Mouse (Mus musculus): ENCODE results near the gene Ccdc88a.

Gene Ccdc88a

GRCm38 (mm10) chr11:29373396-29374273 is at the start of gene Ccdc88a:
Gene Ccdc88a (plus strand): TSS chr11:29373658.
- DNase-seq (ENCODE audit: low spot score) = peak; percentile 97

DNA sequence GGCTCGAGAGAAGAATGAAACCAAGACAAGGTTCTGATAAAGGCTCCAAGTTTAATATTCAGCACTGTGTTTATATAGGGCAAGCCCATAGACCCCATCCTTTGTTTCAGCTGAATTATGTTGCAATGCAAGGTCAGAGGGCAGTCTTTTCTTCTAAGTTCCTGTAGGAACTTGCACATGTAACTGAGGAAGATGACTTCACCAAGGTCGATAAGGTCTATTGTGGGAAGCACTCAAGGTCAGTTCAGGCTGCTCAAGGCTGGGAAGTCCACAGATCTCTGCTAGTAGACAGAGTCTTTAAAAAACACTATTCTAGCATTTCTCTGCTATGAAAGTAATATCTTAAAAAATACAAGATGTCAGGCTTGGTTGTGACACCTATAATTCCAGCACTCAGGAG is 38.0 kb upstream of the Ccdc88a start:
- DNase-seq (ENCODE audit: low spot score) = peak; percentile 6

DNA sequence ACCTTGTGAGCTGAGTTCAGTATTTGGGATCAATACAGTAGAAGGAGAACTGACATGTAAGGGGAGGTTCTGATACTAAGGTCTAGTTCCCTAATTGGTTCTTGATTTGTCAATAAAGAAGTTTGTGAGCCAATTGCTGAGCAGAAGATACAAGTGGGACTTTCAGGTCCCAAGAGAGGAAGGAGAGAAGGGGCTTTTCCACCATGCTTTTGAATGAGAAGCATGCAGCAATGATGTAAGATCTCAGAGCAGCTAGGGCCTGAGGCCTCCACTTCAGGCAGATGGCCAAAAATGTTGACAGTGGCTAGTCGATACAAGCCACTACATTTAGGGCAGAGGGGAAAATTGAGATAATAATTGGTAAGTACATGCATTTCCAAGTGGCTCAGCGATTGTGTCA is 32.2 kb upstream of the Ccdc88a start:
- DNase-seq (ENCODE audit: low spot score) = no peak

DNA sequence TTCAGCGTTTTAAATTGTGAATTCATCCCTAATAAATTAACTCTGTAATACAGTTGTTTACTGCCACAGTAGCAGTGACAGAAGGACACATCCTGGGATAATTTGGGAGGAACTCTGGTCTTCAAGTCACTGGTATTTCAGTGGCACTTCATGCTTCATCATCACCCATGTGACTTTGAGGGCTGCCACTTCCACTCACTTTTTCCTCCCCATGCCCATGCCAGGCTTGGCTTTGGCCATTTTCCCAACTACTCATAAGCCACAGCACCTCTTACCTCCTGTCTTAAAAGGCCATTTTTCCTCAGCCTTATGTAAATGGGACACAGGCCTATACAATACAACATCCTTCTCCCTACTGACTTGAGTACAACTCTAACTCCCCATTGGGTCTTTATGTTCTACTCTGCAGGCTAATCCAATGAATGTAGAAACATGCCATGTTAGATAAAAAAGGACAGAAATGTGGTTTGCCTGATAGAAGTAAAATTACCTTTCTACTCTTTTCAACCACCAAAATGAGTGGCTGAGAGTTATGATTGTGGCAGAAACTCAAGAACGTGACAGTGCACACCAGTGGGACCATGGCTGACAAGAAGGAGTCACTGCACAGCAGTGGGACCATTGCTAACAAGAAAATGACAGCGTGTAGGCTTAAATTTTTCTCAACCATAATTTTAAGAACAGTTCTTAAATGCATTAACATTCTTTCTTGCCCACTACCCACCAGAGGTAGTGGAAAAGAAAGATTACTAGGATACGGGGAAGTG is 28.4 kb upstream of the Ccdc88a start:
- DNase-seq (ENCODE audit: low spot score) = no peak

- no peak for DNase-seq (ENCODE audit: low spot score)
Measured at GRCm38 (mm10) chr11:29345673-29346286, 27.7 kb upstream of the Ccdc88a start.

DNA sequence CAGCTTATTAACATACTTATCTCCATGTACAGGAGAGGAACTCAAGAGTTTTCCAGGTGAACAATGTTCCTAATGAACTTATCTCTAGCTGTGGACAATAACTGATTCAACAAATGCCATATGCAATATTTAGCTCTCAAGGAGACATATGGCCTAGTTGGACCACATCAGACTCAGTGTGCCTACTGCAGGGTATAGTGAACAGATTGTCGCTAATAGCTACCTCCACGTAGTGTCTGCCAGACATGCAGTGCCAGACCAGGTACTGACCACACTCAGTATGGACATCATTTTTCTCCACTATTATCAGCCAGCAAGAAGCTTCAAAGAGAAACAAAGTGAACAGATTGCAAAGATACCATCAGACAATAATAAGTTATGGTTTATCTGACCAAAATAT is 22.6 kb upstream of the Ccdc88a start:
- DNase-seq (ENCODE audit: low spot score) = no peak

DNA sequence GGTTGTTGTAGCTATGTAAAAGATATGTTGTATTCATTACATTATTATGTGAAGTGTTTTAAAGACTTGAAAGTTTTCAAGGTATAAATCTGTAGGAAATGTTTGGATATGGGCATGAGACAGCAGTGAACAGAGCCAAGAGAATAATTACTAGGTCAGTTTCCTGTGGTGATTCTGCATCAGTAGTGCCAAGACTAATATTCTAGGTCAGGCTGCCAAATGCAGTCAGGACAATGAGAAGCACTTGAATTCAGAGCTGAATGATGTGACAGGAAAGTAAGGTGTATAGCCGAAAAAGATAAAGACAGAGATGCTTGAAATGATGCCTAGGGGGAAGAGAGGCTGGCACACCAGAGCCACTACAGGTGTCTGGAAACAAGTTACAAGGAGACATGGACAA is 21.2 kb upstream of the Ccdc88a start:
- no peak for DNase-seq (ENCODE audit: low spot score)

- DNase-seq (ENCODE audit: low spot score) = no peak
Measured at GRCm38 (mm10) chr11:29368161-29368560, 5.3 kb upstream of the Ccdc88a start.

GRCm38 (mm10) chr11:29373050-29373395 is 435 bp upstream of the Ccdc88a start:
- no peak for DNase-seq (ENCODE audit: low spot score)

DNA sequence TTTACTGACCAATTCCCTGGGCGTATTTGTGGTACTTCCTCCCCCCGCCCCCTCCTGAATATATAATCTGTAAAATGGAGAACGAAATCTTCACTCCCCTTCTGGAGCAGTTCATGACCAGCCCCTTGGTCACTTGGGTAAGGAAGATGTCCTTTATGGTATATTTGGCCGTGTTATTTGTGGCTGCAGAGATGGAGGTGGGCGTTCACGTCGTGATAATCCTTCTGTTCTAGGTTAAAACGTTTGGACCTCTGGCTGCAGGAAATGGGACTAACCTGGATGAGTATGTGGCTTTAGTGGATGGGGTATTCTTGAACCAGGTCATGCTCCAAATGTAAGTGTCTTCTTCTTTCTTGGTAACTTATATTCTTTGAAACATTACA is 807 bp downstream of the Ccdc88a start:
- DNase-seq (ENCODE audit: low spot score) = peak; percentile 5

DNA sequence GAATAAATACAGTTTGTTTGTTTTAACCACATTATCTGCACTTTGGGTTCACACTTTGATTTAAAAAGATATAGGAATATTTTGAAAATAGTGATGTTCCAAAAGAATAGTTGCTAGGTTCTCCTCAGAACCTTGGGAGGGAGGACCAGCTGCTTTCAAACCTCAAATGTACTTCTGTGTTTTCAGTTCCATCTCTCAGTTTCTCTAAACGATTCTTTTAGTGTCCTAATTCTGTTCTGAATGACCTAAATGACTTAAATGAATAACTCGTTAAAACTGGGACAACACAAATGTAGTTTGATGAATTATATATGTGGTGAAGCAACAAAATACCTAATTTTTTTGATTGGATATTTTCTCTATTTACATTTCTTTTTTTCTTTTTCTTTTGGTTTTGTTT is 3.2 kb downstream of the Ccdc88a start:
- DNase-seq (ENCODE audit: low spot score) = no peak

GRCm38 (mm10) chr11:29378751-29379150 is 5.3 kb downstream of the Ccdc88a start:
- DNase-seq (ENCODE audit: low spot score) = no peak

- DNase-seq (ENCODE audit: low spot score) = no peak
Measured at GRCm38 (mm10) chr11:29383493-29383892, 10.0 kb downstream of the Ccdc88a start.

DNA sequence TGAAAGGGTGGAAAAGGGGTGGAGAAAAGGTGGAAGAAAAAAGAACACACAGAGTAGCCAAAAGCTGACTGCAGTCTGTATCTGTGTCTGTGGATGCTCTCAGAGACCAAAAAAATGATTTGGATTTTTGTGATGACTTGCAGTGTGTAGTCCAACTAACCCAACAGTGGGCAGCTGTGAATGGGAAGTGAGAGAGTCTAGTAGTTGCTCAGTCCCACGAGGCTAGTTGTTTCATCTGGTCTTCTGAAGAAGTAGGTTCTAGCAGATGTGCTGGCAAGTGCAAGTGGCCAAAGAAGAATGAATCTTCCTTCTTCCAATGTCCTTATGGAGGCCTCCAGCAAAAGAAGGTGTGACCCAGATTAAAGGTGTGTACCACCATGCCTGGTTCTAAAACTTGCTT is 10.5 kb downstream of the Ccdc88a start:
- DNase-seq (ENCODE audit: low spot score) = no peak

DNA sequence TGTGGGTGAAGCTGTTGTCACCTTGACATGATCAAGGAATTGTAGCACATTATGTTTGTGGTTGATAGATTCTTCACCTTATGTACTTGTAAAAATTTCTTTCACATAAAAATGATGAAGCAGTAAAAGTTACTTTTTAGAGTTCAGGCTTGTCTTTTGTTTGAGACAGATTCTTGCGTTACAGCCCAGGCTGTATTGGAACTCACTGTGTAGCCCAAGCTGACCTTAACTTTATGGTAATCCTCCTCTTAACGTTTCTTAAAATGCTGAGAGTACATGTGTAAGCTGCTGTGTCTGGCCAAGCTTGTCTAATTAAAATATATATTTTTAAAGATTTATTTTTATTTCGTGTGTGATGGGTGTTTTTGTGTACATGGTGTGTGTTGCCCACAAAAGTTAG is 11.2 kb downstream of the Ccdc88a start:
- no peak for DNase-seq (ENCODE audit: low spot score)

DNA sequence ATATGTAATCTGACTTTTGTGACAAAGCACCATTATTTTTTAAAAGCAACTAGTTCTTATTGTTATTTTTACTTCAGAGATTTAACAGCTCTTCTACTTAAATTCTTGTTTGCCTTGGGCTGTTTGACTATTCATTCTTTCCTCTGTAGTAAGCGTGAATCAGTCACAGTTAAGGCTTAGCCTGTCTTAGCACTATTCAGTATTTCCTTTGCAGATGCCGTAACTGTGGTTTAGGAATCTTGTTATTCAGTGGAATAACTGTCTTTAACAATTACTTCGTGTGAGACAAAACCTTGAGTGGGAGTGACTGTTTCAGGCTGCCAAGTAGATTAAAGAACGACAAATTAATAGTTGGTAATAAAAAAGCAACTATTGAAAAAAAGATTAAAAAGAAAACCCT is 16.5 kb downstream of the Ccdc88a start:
- no peak for DNase-seq (ENCODE audit: low spot score)

DNA sequence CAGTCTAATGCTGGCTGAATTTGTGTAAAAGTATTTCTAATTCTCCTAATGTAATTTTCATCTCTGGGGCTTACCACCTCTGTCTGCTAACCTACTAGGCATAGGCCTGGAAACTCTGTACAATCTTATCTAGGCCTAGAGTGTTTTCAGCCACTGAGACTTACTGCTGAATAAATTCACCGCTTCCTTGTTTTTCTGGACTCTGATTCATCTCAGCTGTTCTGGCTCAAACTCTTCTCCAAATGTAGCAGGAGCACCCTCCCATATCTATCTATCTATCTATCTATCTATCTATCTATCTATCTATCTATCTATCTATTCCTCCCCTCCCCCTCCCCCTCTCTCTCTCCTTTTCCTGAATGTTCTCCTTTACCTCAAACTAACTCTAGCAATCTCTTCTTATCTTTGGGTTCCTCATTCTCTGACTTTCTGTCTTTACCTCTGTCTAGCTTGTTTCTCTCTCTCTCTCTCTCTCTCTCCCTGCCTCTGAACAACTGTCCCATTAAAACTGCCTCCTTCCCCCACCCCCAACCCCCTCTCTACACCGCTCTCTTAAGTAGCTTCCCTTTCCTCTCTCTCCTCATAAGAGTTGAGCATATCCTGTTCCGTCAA is 21.8 kb downstream of the Ccdc88a start:
- no peak for DNase-seq (ENCODE audit: low spot score)

DNA sequence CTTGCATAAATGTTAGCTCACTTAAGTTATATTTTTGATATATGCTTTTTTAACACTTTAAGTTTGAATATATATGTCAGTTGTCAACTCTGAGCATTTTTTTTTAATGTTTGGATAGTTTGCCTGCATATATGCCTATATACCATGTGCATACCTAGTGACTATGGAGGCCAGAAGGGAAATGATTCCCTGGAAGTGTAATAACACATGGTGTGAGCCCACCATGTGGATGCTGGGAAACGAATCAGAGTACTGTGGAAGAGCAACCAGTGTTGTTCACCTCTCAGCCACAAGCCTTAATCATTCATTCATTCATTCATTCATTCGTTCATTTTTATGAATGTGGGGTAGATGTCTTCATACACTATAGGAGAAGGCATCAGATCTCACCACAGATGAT is 26.9 kb downstream of the Ccdc88a start:
- no peak for DNase-seq (ENCODE audit: low spot score)

DNA sequence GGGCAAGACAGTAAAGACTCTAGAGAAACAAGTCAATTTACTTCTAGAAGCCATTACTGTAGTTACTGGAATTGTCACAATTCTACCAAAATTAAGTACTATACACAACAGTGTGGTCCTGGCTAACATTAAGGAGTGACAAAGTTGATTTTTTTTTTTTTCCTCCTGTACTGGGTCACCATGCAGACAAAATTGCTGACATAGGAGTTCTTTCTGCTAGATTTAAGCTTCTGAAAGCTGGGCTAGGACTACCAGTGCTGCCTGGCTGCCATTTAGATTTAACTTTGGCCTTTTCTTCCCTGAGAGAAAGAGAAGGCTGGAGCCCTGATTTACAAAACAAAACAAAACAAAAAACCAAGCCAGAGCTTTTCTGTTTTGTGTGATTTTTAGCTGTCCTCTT is 32.8 kb downstream of the Ccdc88a start:
- DNase-seq (ENCODE audit: low spot score) = no peak

DNA sequence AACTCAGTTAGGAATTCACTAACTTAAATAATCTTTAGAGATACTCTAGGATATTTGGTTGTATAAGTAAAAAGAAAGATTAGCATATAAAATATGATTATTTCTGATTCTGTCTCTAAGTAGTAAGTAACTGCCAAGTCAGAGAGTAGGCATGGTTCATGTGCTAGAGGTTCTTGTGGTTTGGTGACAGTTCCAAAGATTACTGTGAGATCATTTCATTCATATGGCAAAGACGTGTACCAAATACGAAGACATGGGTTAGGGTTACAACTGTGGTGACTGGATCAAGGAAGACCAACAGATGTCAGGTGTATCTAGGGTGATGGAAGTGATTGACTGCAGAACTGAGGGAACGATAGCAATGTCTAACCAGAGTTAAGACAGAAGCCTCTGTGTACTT is 50.0 kb downstream of the Ccdc88a start:
- DNase-seq (ENCODE audit: low spot score) = no peak

- no peak for DNase-seq (ENCODE audit: low spot score)
Measured at GRCm38 (mm10) chr11:29428774-29429173, 55.3 kb downstream of the Ccdc88a start.

DNA sequence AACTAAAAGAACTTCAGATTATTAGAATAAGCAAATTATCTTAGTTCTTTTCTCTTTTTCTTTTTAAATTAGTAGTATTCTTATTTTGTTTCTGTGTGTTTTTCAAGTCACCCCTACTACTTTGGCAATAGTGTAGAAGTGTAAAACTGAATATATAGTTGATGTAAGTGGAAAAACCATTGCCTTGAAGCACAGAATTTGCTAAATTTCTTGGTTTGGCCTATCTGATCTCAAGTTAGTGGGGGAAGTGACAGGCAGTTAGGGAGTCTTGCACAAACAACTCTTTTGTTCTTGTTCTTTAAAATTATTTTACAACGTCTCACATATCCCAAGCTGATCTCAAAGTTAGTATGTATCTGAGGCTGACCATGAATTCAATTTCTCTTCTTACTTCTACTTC is 57.6 kb downstream of the Ccdc88a start:
- DNase-seq (ENCODE audit: low spot score) = no peak

- no peak for DNase-seq (ENCODE audit: low spot score)
Measured at GRCm38 (mm10) chr11:29448741-29449140, 75.3 kb downstream of the Ccdc88a start.

All from testis, postnatal 14 days (tissue).